Mouse (Mus musculus) kidney, adult 2 months (tissue): ENCODE measurements around the gene Vmn2r84.

Source experiments
- CTCF ChIP-seq: fragments of 200-500 bp; conservative IDR thresholded peaks from 2 replicates; pipeline ENCODE4 v1.5.1; 2011; ENCODE audit warnings: low read depth, mild to moderate bottlenecking, control low read depth, low read length, moderate library complexity, mixed read lengths; ENCODE audit not compliant: insufficient read depth, insufficient read length
- POLR2A ChIP-seq: fragments of 200-500 bp; IDR thresholded peaks from one replicate; pipeline ENCODE4 v1.6.1; 2011; ENCODE audit warnings: low read depth, low read length, control low read depth

GRCm38 (mm10) chr10:130394232-130394631 lies at the start of gene Vmn2r84:
- no peak for TF ChIP-seq CTCF
- TF ChIP-seq POLR2A, result no peak
